Mouse (Mus musculus) C2C12 (cell line): ENCODE results near the gene Hist1h4k. TPM values are rescaled to one million over a fixed set of nuclear protein-coding genes. Genes with fewer than 3 reads are reported as not detected.
"Not testable (repeated sequence)": the region's sequence is repeated elsewhere in the genome, so short reads cannot be mapped to it uniquely, and the experiment has no call there.

Experiments
- H3K27me3 ChIP-seq: one replicate; pipeline ENCODE4 v1.6.1; 2011; ENCODE audit not compliant: control insufficient read depth, insufficient read depth, insufficient read length
- H3K36me3 ChIP-seq: one replicate; pipeline ENCODE4 v1.6.1; 2011; ENCODE audit not compliant: control insufficient read depth, insufficient read depth
- H3K4me3 ChIP-seq: one replicate; pipeline ENCODE4 v1.5.1; 2011; ENCODE audit warnings: mild to moderate bottlenecking, control low read depth; ENCODE audit not compliant: poor library complexity, insufficient read depth, severe bottlenecking
- H3K79me2 ChIP-seq: one replicate; pipeline ENCODE4 v1.6.1; 2011; ENCODE audit not compliant: control insufficient read depth, insufficient read depth
- H3K79me3 ChIP-seq: one replicate; pipeline ENCODE4 v1.6.1; 2011; ENCODE audit warnings: low read depth, control low read depth
- H3ac ChIP-seq: one replicate; pipeline ENCODE3; 2011; ENCODE audit warnings: low read depth; ENCODE audit not compliant: control insufficient read depth, insufficient read length
- CEBPB ChIP-seq: IDR thresholded peaks from one replicate; pipeline ENCODE4 v1.6.1; 2011; ENCODE audit warnings: low read depth, mild to moderate bottlenecking, control low read depth, moderate library complexity
- CTCF ChIP-seq: IDR thresholded peaks from one replicate; pipeline ENCODE4 v1.5.1; 2011; ENCODE audit not compliant: control insufficient read depth, insufficient read depth, insufficient read length
- FOSL1 ChIP-seq: IDR thresholded peaks from one replicate; pipeline ENCODE4 v1.8.0; 2011; ENCODE audit warnings: mild to moderate bottlenecking, low read length; ENCODE audit not compliant: poor library complexity, insufficient read depth, severe bottlenecking
- MAX ChIP-seq: IDR thresholded peaks from one replicate; pipeline ENCODE4 v1.6.1; 2011; ENCODE audit warnings: mild to moderate bottlenecking, control low read depth
- MYOD1 ChIP-seq: IDR thresholded peaks from one replicate; pipeline ENCODE4 v1.6.1; 2011; ENCODE audit warnings: low read depth; ENCODE audit not compliant: control insufficient read depth, insufficient read length
- MYOG ChIP-seq: IDR thresholded peaks from one replicate; pipeline ENCODE4 v1.6.1; 2011; ENCODE audit not compliant: control insufficient read depth, insufficient read length; ENCODE audit errors: extremely low read depth
- USF1 ChIP-seq: IDR thresholded peaks from one replicate; pipeline ENCODE4 v1.6.1; 2011; ENCODE audit warnings: low read depth, mild to moderate bottlenecking, control low read depth, moderate library complexity
- polyA plus RNA-seq: library from polyadenylated mRNA; unstranded; fragments of >200 nt; fragmentation: generic; extraction: Trizol; gene quantifications from one replicate; pipeline ENCODE4 v1.2.1, GENCODE M21; 2012; ENCODE audit warnings: missing spikeins

Hist1h4k gene
- polyA plus RNA-seq, 1 experiment, result 10.3 TPM

- Histone ChIP-seq H3K36me3 (no peaks in the 10 kb centered on the region), H3K79me2 (no peaks in the 10 kb centered on the region), H3K79me3 (no peaks in the 10 kb centered on the region), H3ac (peak overlapping the region; percentile 59), H3K27me3 (no peaks in the 10 kb centered on the region), H3K4me3 (peak overlapping the region; percentile 18)
- no peak for TF ChIP-seq CEBPB
These were observed 36.0 kb upstream of the Hist1h4k start for GRCm38 (mm10) chr13:21786189-21786898.

GRCm38 (mm10) chr13:21784311-21784710 is 34.0 kb upstream of the Hist1h4k start:
- no peak for TF ChIP-seq MYOG
- TF ChIP-seq USF1, result no peak
- no peak for TF ChIP-seq FOSL1
- no peak for TF ChIP-seq MAX
- no peak for TF ChIP-seq MYOD1
- TF ChIP-seq CTCF, result no peak
- no peak for TF ChIP-seq CEBPB
- Histone ChIP-seq H3K4me3 (no peak overlapping the region), H3K36me3 (no peaks in the 10 kb centered on the region), H3K79me3 (no peaks in the 10 kb centered on the region), H3K27me3 (no peaks in the 10 kb centered on the region), H3ac (no peak overlapping the region), H3K79me2 (no peaks in the 10 kb centered on the region)

GRCm38 (mm10) chr13:21783734-21784161 is 33.4 kb upstream of the Hist1h4k start:
- H3K4me3 ChIP-seq, result no peak overlapping the region

GRCm38 (mm10) chr13:21783255-21783617 is 32.9 kb upstream of the Hist1h4k start, which contains the start of gene Hist1h3i:
Gene Hist1h3i (minus strand): TSS chr13:21783370.
- H3K4me3 ChIP-seq, result peak within 1 kb of the TSS; percentile 8
- TF ChIP-seq CTCF (no peak), USF1 (no peak), CEBPB (no peak), MAX (no peak), MYOD1 (no peak), MYOG (no peak), FOSL1 (no peak)
- no peaks in the 10 kb centered on the region for H3K79me3 ChIP-seq
- H3K27me3 ChIP-seq, result no peaks in the 10 kb centered on the region
- no peaks in the 10 kb centered on the region for H3K36me3 ChIP-seq
- peak within 1 kb of the TSS; percentile 64 for H3ac ChIP-seq
- H3K79me2 ChIP-seq, result no peaks in the 10 kb centered on the region

More at GRCm38 (mm10) chr13:21783734-21784161, 33.4 kb upstream of the Hist1h4k start:
- TF ChIP-seq USF1 (no peak), FOSL1 (no peak), CTCF (no peak), MYOG (no peak), MAX (no peak), MYOD1 (no peak), CEBPB (no peak)
- Histone ChIP-seq H3K27me3 (no peaks in the 10 kb centered on the region), H3K36me3 (no peaks in the 10 kb centered on the region), H3K79me2 (no peaks in the 10 kb centered on the region), H3K79me3 (no peaks in the 10 kb centered on the region), H3ac (peak overlapping the region; percentile 64)

- TF ChIP-seq CEBPB, result peak; percentile 13
- H3K79me2 ChIP-seq, H3K27me3 ChIP-seq, H3K79me3 ChIP-seq, H3K36me3 ChIP-seq: not testable (repeated sequence)
- Histone ChIP-seq H3ac (peak overlapping the region; percentile 2), H3K4me3 (peak overlapping the region; percentile 8)
These were observed 32.3 kb upstream of the Hist1h4k start for GRCm38 (mm10) chr13:21782361-21783254.

GRCm38 (mm10) chr13:21781639-21782038 is 31.3 kb upstream of the Hist1h4k start:
- Histone ChIP-seq H3K79me2 (no peaks in the 10 kb centered on the region), H3K79me3 (no peaks in the 10 kb centered on the region), H3K27me3 (no peaks in the 10 kb centered on the region), H3K36me3 (no peaks in the 10 kb centered on the region), H3ac (no peak overlapping the region), H3K4me3 (no peak overlapping the region)
- no peak for TF ChIP-seq MYOD1
- no peak for TF ChIP-seq CTCF
